In the genomic region with DNA sequence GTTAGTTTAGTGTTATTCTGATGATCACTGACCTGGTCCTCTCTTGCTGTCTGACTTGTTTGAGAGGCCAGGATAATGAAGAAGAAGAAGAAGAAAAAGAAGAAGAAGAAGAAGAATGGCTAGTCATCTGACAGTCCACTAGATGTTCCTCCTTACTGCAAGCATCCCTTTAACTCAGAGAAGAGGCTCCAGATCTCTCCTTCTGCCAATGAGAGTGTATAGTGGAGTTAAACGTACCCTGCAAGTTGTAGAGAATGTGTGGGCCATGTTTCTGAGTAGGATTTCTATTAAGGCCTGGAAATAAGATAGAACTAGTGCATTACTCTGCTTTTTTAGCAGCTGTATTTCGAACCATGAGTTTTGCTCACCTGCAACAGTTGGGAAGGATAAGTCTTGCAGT, we compare ENCODE assay signal across 9 mouse cellular contexts. TPM values are rescaled to one million over a fixed set of nuclear protein-coding genes. Genes with fewer than 3 reads are reported as not detected.
A peak's percentile ranks its signal among the peaks of the same experiment; 100 is the strongest.
DNase-seq lines count a peak whose midpoint lies in the region; ATAC-seq lines count a peak whose summit lies in the region.
"Had no signal": no experiment of that assay in that cellular context is flagged by ENCODE, and none has a peak within 500 bp of the region (broad histone marks: within the 10 kb centered on the region; RNA-seq: fewer than 3 reads in every experiment).

No protein-coding gene starts in this region.

- WGBS in heart, embryonic 15.5 days = 39% methylated on average over 2 of the region's 2 CpGs
- 39% methylated on average over 2 of the region's 2 CpGs for WGBS in hindbrain, embryonic 11.5 days
- 51% methylated on average over 2 of the region's 2 CpGs for WGBS in midbrain, embryonic 11.5 days

- no peak for ATAC-seq in heart, embryonic 15.5 days (replicated peaks; ENCODE audit: insufficient number of reproducible peaks, insufficient read depth, low FRiP score, low read depth)
- no peak for ATAC-seq in hindbrain, embryonic 11.5 days (ENCODE audit: low FRiP score)
- no peak for ATAC-seq in midbrain, embryonic 11.5 days (ENCODE audit: low FRiP score)
- no peak for ATAC-seq in activated CD4-positive, CD25-positive, alpha-beta regulatory T cell, adult 4 months
- ATAC-seq in CD4-positive, CD25-positive, alpha-beta regulatory T cell, adult 4 months = no peak
- ATAC-seq: Patski had no signal

- H3K36me3 ChIP-seq in heart, embryonic 15.5 days = 0 out of 2 replicates have a peak, but pooled peaks cover 3% of the 10 kb centered on the region
- no peaks in the 10 kb centered on the region for H3K36me3 ChIP-seq in hindbrain, embryonic 11.5 days (ENCODE audit: control insufficient read depth, insufficient read depth, low read length)
- H3K36me3 ChIP-seq in midbrain, embryonic 11.5 days (ENCODE audit: control insufficient read depth, insufficient read depth, low read length) = 0 out of 2 replicates have a peak, but pooled peaks cover 3% of the 10 kb centered on the region

- H3K4me2 ChIP-seq in heart, embryonic 15.5 days = peak overlapping the region; percentile 63
- H3K4me2 ChIP-seq in hindbrain, embryonic 11.5 days (replicated peaks; ENCODE audit: low read depth, low read length) = peak overlapping the region; percentile 75
- H3K4me2 ChIP-seq in midbrain, embryonic 11.5 days = peak overlapping the region; percentile 73

- peak overlapping the region; percentile 99 for H3K4me3 ChIP-seq in heart, embryonic 15.5 days
- H3K4me3 ChIP-seq in hindbrain, embryonic 11.5 days (ENCODE audit: low read depth, low read length) = peak overlapping the region; percentile 92
- H3K4me3 ChIP-seq in midbrain, embryonic 11.5 days (ENCODE audit: low read depth, low read length) = peak overlapping the region; percentile 99

- H3K4me1 ChIP-seq in heart, embryonic 15.5 days (replicated peaks) = peaks cover 20% of the 10 kb centered on the region
- no peaks in the 10 kb centered on the region for H3K4me1 ChIP-seq in hindbrain, embryonic 11.5 days (replicated peaks; ENCODE audit: control insufficient read depth, insufficient read depth, low read length)
- H3K4me1 ChIP-seq in midbrain, embryonic 11.5 days (ENCODE audit: control insufficient read depth, insufficient read depth, low read length) = peaks cover 15% of the 10 kb centered on the region

- 0 out of 2 replicates have a peak overlapping the region, but pooled peaks have one; percentile 17 for H3K27ac ChIP-seq in heart, embryonic 15.5 days
- no peak overlapping the region for H3K27ac ChIP-seq in hindbrain, embryonic 11.5 days (ENCODE audit: low read depth, low read length)
- H3K27ac ChIP-seq in midbrain, embryonic 11.5 days (ENCODE audit: low read depth, low read length) = no peak overlapping the region

- H3K9me3 ChIP-seq in heart, embryonic 15.5 days (replicated peaks) = no peaks in the 10 kb centered on the region
- H3K9me3 ChIP-seq in hindbrain, embryonic 11.5 days (ENCODE audit: control insufficient read depth, low read length) = no peaks in the 10 kb centered on the region
- no peaks in the 10 kb centered on the region for H3K9me3 ChIP-seq in midbrain, embryonic 11.5 days (ENCODE audit: control insufficient read depth, low read length)

- intact Hi-C loops in heart, postnatal 14 days (cut with DNase I) = loop anchor here (2.0 to 5.0 kb wide), 3 partner anchors 19 to 140 kb away; no protein-coding TSS in a partner anchor

- peak overlapping the region; percentile 99 for H3K9ac ChIP-seq in heart, embryonic 15.5 days
- H3K9ac ChIP-seq in hindbrain, embryonic 11.5 days (ENCODE audit: low read depth, low read length) = peak overlapping the region; percentile 100
- peak overlapping the region; percentile 99 for H3K9ac ChIP-seq in midbrain, embryonic 11.5 days (ENCODE audit: low read length)

- no peaks in the 10 kb centered on the region for H3K27me3 ChIP-seq in heart, embryonic 15.5 days
- no peaks in the 10 kb centered on the region for H3K27me3 ChIP-seq in hindbrain, embryonic 11.5 days (ENCODE audit: control insufficient read depth, insufficient read depth, low read length)
- H3K27me3 ChIP-seq in midbrain, embryonic 11.5 days (ENCODE audit: control insufficient read depth, insufficient read depth, low read length) = no peaks in the 10 kb centered on the region
- H3K27me3 ChIP-seq: Patski had no signal

- DNase-seq in heart, postnatal 14 days = no peak
- peak; percentile 18 for DNase-seq in NIH3T3 (ENCODE audit: low read depth)
- no peak for DNase-seq in hindbrain, embryonic 11.5 days (ENCODE audit: low spot score)
- DNase-seq in midbrain, embryonic 11.5 days (ENCODE audit: low spot score, missing footprints) = no peak
- no peak for DNase-seq in c-Kit-positive CD71-positive TER-119-positive erythroid progenitor cells, embryonic 14.5 days (ENCODE audit: low spot score)

RNA-seq across cellular contexts. Expression of a gene that starts 2.5 kb away (rescaled TPM):
- polyA plus RNA-seq in heart, embryonic 15.5 days (2015; fragmentation: Nextera tagmentation; extraction: Ambion mirVana) = 9.4 and 12.6 TPM in 2 replicates
- 10 to 100 TPM; 54.6 to 57.1 TPM for total RNA-seq in heart, postnatal 14 days (2021)
- 23.3 and 41.7 TPM in 2 replicates for polyA plus RNA-seq in hindbrain, embryonic 11.5 days (2014; fragmentation: Nextera tagmentation; extraction: Ambion mirVana)
- polyA plus RNA-seq in midbrain, embryonic 11.5 days (2014; fragmentation: Nextera tagmentation; extraction: Ambion mirVana) = 23.7 and 25.8 TPM in 2 replicates
- 10 to 100 TPM; 15.5 to 21.7 TPM for polyA plus RNA-seq in activated CD4-positive, CD25-positive, alpha-beta regulatory T cell, adult 4 months (2017; shearing (Covaris generic))
- polyA plus RNA-seq in CD4-positive, CD25-positive, alpha-beta regulatory T cell, adult 4 months (2017; shearing (Covaris generic)) = 10 to 100 TPM; 15.9 to 18.2 TPM
